Mouse (Mus musculus) spleen, adult 2 months (tissue): ENCODE data around the gene 2810459M11Rik. TPM values are rescaled to one million over a fixed set of nuclear protein-coding genes. Genes with fewer than 3 reads are reported as not detected.

Experiments used
- DNase-seq, 2 experiments: peaks; one replicate each; pipeline versions ENCODE4 v3.0.0 to v3.0.0-alpha.2; 2012 to 2021; ENCODE audit warnings: low spot score in 2 of 2, low read depth in 1 of 2
- H3K27ac ChIP-seq: fragments of 200-500 bp; 2 replicates; pipeline ENCODE4 v1.5.1; 2012; ENCODE audit warnings: low read length, inconsistent platforms; ENCODE audit not compliant: insufficient read depth
- H3K27me3 ChIP-seq: fragments of 200-500 bp; 2 replicates; pipeline ENCODE4 v1.6.1; 2012; ENCODE audit warnings: mild to moderate bottlenecking, moderate library complexity, low read length, inconsistent platforms; ENCODE audit not compliant: control insufficient read depth, insufficient read depth
- H3K36me3 ChIP-seq: fragments of 200-500 bp; 2 replicates; pipeline ENCODE4 v1.6.1; 2012; ENCODE audit warnings: mild to moderate bottlenecking, low read length, inconsistent platforms; ENCODE audit not compliant: control insufficient read depth, insufficient read depth
- H3K4me1 ChIP-seq: fragments of 200-500 bp; 2 replicates; pipeline ENCODE4 v1.6.1; 2011; ENCODE audit warnings: inconsistent platforms; ENCODE audit not compliant: control insufficient read depth, insufficient read depth, insufficient read length
- H3K4me3 ChIP-seq: fragments of 200-500 bp; 2 replicates; pipeline ENCODE4 v1.5.1; 2011; ENCODE audit warnings: mild to moderate bottlenecking, inconsistent platforms; ENCODE audit not compliant: insufficient read depth, insufficient read length; ENCODE audit errors: extremely low read depth
- CTCF ChIP-seq: fragments of 200-500 bp; IDR thresholded peaks from 2 replicates; pipeline ENCODE4 v1.5.1; 2011; ENCODE audit warnings: mild to moderate bottlenecking, inconsistent platforms; ENCODE audit not compliant: insufficient read depth, insufficient read length, insufficient replicate concordance; ENCODE audit errors: extremely low read depth
- POLR2A ChIP-seq: fragments of 200-500 bp; IDR thresholded peaks from 2 replicates; pipeline ENCODE4 v1.6.1; 2011; ENCODE audit warnings: low read depth, low read length, inconsistent platforms
- WGBS: fragments of 180-500 bp; shearing (Covaris S2); methylation state at CpG from one replicate; pipeline ENCODE4 v1.1.7; 2018; 5-methylcytosine and 5-hydroxymethylcytosine counted together
- polyA plus RNA-seq: library from polyadenylated mRNA; depleted of rRNA; stranded (reverse); fragments of >200 nt; gene quantifications from 2 replicates; pipeline ENCODE4 v1.2.3, GENCODE M21; 2012; rRNA removed

The 2810459M11Rik gene
- polyA plus RNA-seq, 1 experiment = not detected

DNA sequence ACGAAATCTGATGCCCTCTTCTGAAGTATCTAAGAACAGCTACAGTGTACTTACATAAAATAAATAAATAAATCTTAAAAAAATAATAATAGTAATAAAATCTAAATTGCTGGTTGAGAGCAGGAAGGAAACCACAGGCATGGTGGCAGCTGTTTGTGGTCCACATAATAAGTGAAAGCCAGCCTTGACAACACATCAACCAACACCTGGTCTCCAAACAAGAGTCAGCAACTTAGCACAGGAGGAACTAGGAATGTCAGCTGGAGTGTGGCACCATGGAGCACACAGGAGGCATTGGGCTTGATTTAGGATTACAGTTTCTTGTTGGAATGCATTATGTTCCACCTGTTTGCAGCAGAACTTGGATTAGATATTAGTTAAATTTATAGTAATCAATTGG lies 59.4 kb downstream of the 2810459M11Rik start:
- Histone ChIP-seq H3K4me1 (no peaks in the 10 kb centered on the region), H3K36me3 (peaks cover 4% of the 10 kb centered on the region; the same call in 1 of the 2 replicates), H3K4me3 (no peak overlapping the region), H3K27me3 (no peaks in the 10 kb centered on the region), H3K27ac (no peak overlapping the region)
- TF ChIP-seq CTCF (no peak), POLR2A (no peak)
- no peak for DNase-seq
- WGBS = 97% methylated on average over 1 of the region's 1 CpGs

Other genes starting within 250 kb of the 2810459M11Rik start
- 136 and 141 TPM in 2 replicates for gene Itm2c, start 151.6 kb upstream of the 2810459M11Rik start, polyA plus RNA-seq
- 0.13 and 0.16 TPM in 2 replicates for gene 4933407L21Rik, start 117.4 kb upstream of the 2810459M11Rik start, polyA plus RNA-seq
- gene Gpr55, start 84.9 kb upstream of the 2810459M11Rik start, polyA plus RNA-seq = 1.2 and 2.1 TPM in 2 replicates
- gene Spata3, start 29.0 kb upstream of the 2810459M11Rik start, polyA plus RNA-seq = not detected in 2 replicates
- 19.8 and 21.1 TPM in 2 replicates for gene Psmd1, start 18.5 kb downstream of the 2810459M11Rik start, polyA plus RNA-seq
- gene Htr2b, start 66.1 kb downstream of the 2810459M11Rik start, polyA plus RNA-seq = not detected in 2 replicates
- 0.15 TPM in 1 of 2 replicates, not detected in the other for gene Gm21972, start 87.8 kb downstream of the 2810459M11Rik start, polyA plus RNA-seq
- 2.7 and 2.9 TPM in 2 replicates for gene Armc9, start 108.9 kb downstream of the 2810459M11Rik start, polyA plus RNA-seq